Mouse (Mus musculus) gastrocnemius, postnatal 4 days (tissue): ENCODE data around the gene Fam83c. TPM values are rescaled to one million over a fixed set of nuclear protein-coding genes. Genes with fewer than 3 reads are reported as not detected.
A peak's percentile ranks its signal among the peaks of the same experiment; 100 is the strongest.

Experiments used
- DNase-seq, 2 experiments: peaks; one replicate each; pipeline ENCODE4 v3.0.0; 2021 to 2022; ENCODE audit warnings: low spot score in 2 of 2, mixed read lengths in 2 of 2
- total RNA-seq, 2 experiments: library from RNA; stranded (reverse); gene quantifications; 2 replicates each; pipeline ENCODE4 v1.2.3; 2021

The Fam83c gene
- total RNA-seq, 2 experiments from 2014 or later: not detected

- peak; percentile 67 to 85 for DNase-seq
These were observed 7.8 kb downstream of the Fam83c start, which contains the start of gene Eif6 for GRCm38 (mm10) chr2:155826630-155827424. Eif6 (minus strand) TSS chr2:155826925.

GRCm38 (mm10) chr2:155825904-155826629, 8.6 kb downstream of the Fam83c start:
- DNase-seq: no peak

- DNase-seq: no peak
These were observed 10.9 kb downstream of the Fam83c start for GRCm38 (mm10) chr2:155823722-155824121.

GRCm38 (mm10) chr2:155820779-155821178, 13.9 kb downstream of the Fam83c start:
- DNase-seq: no peak

GRCm38 (mm10) chr2:155819449-155820251, 15.0 kb downstream of the Fam83c start:
- no peak for DNase-seq

- DNase-seq: no peak
These were observed 15.4 kb downstream of the Fam83c start, which contains the start of gene BC029722 for GRCm38 (mm10) chr2:155819392-155819448. BC029722 (minus strand) TSS chr2:155819426.

GRCm38 (mm10) chr2:155818596-155819391, 15.9 kb downstream of the Fam83c start:
- DNase-seq: peak; percentile 88 to 95

- DNase-seq: no peak
These were observed 17.1 kb downstream of the Fam83c start for GRCm38 (mm10) chr2:155817301-155818245.

- no peak for DNase-seq
These were observed 18.5 kb downstream of the Fam83c start for GRCm38 (mm10) chr2:155816179-155816578.

- DNase-seq: no peak
These were observed 19.8 kb downstream of the Fam83c start for GRCm38 (mm10) chr2:155814829-155815228.

- no peak for DNase-seq
These were observed 22.0 kb downstream of the Fam83c start for GRCm38 (mm10) chr2:155812637-155813036.

- peak; percentile 61 to 69 for DNase-seq
These were observed 22.7 kb downstream of the Fam83c start for GRCm38 (mm10) chr2:155811821-155812396.

GRCm38 (mm10) chr2:155809620-155810019, 25.0 kb downstream of the Fam83c start:
- no peak for DNase-seq

- DNase-seq: no peak
These were observed 27.2 kb downstream of the Fam83c start for GRCm38 (mm10) chr2:155807408-155807807.

GRCm38 (mm10) chr2:155806548-155806947, 28.1 kb downstream of the Fam83c start:
- no peak for DNase-seq

- DNase-seq: no peak
These were observed 28.8 kb downstream of the Fam83c start for GRCm38 (mm10) chr2:155805925-155806255.

GRCm38 (mm10) chr2:155805231-155805924, 29.3 kb downstream of the Fam83c start:
- DNase-seq: no peak

- DNase-seq: no peak
These were observed 30.6 kb downstream of the Fam83c start for GRCm38 (mm10) chr2:155804053-155804452.

- DNase-seq: no peak
These were observed 31.9 kb downstream of the Fam83c start for GRCm38 (mm10) chr2:155802761-155803160.
